Mouse (Mus musculus) kidney, postnatal 4 days (tissue): ENCODE results near the gene Atp6v1a.
A peak's percentile ranks its signal among the peaks of the same experiment; 100 is the strongest.

Experiments used
- DNase-seq, 2 experiments: peaks; one replicate each; pipeline ENCODE4 v3.0.0; 2021; ENCODE audit warnings: mixed read lengths in 2 of 2

Gene Atp6v1a

GRCm38 (mm10) chr16:44136511-44137021, 2.9 kb downstream of the Atp6v1a start:
- peak in 1 of 2 experiments; percentile 20 for DNase-seq

GRCm38 (mm10) chr16:44133187-44133586, 6.3 kb downstream of the Atp6v1a start:
- no peak for DNase-seq

DNA sequence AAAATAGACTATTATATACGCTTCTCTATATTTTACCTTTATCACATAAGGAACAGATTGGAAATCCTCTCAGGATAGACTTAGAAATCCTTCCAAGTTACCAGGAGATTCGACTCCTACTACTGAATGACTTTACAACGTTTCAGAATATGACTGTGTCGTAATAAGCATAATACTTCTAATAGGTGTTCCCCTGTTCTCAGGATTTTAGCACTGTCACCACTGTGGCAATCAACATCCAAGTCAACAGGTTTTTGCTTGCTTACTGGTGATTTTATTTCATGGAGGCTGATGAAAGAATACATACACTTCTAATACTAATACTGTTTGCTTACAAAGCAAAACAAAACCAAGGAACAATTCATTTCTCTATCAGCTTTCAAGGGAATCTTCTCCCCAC, 7.2 kb downstream of the Atp6v1a start:
- no peak for DNase-seq

- no peak for DNase-seq
Measured at GRCm38 (mm10) chr16:44126437-44126836, 13.1 kb downstream of the Atp6v1a start.

GRCm38 (mm10) chr16:44125436-44125835, 14.1 kb downstream of the Atp6v1a start:
- DNase-seq: no peak

- no peak for DNase-seq
Measured at GRCm38 (mm10) chr16:44124713-44125112, 14.8 kb downstream of the Atp6v1a start.

GRCm38 (mm10) chr16:44123786-44124185, 15.7 kb downstream of the Atp6v1a start:
- DNase-seq: no peak

- no peak for DNase-seq
Measured at GRCm38 (mm10) chr16:44122982-44123725, 16.4 kb downstream of the Atp6v1a start.

GRCm38 (mm10) chr16:44122574-44122973, 16.9 kb downstream of the Atp6v1a start:
- DNase-seq: no peak

DNA sequence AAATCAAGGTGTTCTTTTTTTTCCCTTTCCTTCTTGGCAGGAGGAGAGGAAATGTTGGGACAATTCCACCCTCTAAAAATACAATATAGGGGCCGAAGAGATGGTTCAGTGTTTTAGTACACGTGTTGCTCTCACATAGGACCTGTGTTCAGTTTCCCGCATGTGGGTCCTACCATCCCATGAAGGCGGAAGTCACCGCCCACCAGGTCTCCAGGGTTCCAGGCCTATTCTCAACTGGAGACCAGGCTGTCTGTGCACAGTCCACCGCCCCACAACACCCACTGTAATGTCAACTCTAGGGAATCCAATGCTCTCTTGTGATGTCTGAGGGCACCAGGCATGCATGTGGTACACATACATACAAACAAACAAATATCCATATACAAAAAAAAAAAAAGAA, 17.4 kb downstream of the Atp6v1a start:
- no peak for DNase-seq

GRCm38 (mm10) chr16:44119753-44120501, 19.6 kb downstream of the Atp6v1a start:
- no peak for DNase-seq

- peak in 1 of 2 experiments; percentile 27 for DNase-seq
Measured at GRCm38 (mm10) chr16:44109002-44109401, 30.5 kb downstream of the Atp6v1a start.

GRCm38 (mm10) chr16:44105211-44105610, 34.3 kb downstream of the Atp6v1a start:
- no peak for DNase-seq

- peak in 1 of 2 experiments; percentile 18 for DNase-seq
Measured at GRCm38 (mm10) chr16:44103806-44104766, 35.4 kb downstream of the Atp6v1a start.

- no peak for DNase-seq
Measured at GRCm38 (mm10) chr16:44102925-44103324, 36.6 kb downstream of the Atp6v1a start.

DNA sequence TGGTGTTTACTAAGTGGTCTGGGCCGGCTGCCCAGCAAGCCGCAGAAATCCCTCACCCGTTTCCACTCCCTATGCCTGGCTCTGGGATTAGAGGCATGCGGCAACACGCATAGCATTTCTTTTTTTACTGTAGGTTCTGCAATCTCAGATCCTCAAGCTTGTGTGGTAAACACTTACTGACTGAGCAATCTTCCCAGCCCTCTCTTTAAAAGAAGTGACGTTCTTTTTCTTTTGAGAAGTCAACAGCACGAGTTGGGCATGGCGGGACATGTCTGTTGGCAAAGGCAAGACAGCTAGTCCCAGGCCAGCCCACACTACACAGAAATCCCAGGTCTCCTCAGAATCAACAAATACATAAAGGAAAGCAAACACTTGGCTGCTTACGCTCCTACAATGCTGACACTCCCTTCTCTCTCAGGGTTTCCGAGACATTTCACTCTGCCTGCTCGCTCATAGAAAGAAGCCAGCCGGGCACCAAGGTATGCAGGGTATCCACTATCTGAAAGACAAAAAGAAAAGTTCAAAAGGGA, 38.3 kb downstream of the Atp6v1a start:
- no peak for DNase-seq

- no peak for DNase-seq
Measured at GRCm38 (mm10) chr16:44099377-44099776, 40.1 kb downstream of the Atp6v1a start.

DNA sequence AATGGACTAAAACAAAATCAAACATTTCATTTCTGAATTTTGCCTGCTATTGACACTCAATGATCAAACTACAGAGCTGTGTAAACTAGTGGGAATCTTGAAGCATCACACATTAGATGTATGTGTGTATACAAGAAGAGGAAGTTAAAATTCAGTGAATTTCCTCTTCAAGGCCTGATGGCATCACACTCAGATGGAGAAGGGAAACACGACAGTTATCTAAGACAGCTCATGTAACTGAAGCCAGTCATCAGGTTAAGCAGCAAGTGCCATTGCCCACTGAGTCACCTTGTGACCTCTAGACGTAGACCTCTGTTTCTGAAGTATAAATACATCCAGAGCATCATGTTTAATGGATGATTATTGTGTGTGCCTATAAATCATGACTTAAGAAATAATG, 51.9 kb downstream of the Atp6v1a start:
- no peak for DNase-seq

GRCm38 (mm10) chr16:44063025-44063894, 76.2 kb downstream of the Atp6v1a start, which contains the start of gene Gramd1c:
Gene Gramd1c, minus strand, starts transcription at chr16:44063345.
- DNase-seq: peak; percentile 75 to 87

- DNase-seq: no peak
Measured at GRCm38 (mm10) chr16:44061341-44061740, 78.2 kb downstream of the Atp6v1a start.

DNA sequence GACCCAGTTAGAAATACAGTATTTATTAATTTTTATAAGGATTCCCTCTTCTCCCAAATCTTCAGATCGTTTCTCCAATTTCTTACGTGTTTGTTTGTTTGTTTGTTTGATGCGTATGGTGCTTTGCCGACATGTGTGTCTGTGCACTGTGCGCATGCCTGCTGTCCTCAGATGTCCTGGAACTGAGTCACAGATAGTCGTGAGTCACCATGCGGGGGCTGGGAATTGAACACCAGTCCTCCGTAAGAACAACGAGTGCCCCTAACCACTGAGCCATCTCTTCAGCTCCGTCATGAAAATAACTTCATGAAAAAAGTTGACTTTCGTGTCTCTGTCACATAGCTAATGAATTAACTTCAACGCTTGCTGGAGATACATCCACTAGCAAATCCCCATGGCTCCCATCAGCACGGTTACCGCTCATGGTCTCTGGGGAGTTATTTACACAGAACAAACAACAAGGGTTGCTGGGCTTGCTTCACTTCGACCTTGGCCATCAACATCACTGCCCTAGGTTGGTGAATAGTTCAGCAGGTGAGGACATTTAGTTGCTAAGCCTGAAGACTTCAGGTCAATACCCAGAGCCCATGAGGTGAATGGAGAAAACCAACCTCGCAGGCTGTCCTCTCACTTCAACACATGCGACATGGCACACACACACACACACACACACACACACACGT, 78.8 kb downstream of the Atp6v1a start:
- DNase-seq: no peak
